Mouse (Mus musculus) embryonic facial prominence, embryonic 10.5 days (tissue): Measurements from ENCODE around the gene Pdss2. TPM values are rescaled to one million over a fixed set of nuclear protein-coding genes. Genes with fewer than 3 reads are reported as not detected.

Source experiments
- DNase-seq: peaks from one replicate; pipeline ENCODE4 v3.0.0-alpha.2; 2017; ENCODE audit warnings: low spot score
- H3K27ac ChIP-seq: fragments of 300-500 bp; sonication (generic); replicated peaks from 2 replicates; pipeline ENCODE4 v1.5.1; 2016; ENCODE audit warnings: mild to moderate bottlenecking
- H3K27me3 ChIP-seq: fragments of 300-500 bp; sonication (generic); replicated peaks from 2 replicates; pipeline ENCODE4 v1.6.1; 2016; ENCODE audit warnings: low read depth, mild to moderate bottlenecking; ENCODE audit not compliant: poor library complexity, severe bottlenecking
- H3K36me3 ChIP-seq: fragments of 300-500 bp; sonication (generic); replicated peaks from 2 replicates; pipeline ENCODE4 v1.6.1; 2016; ENCODE audit warnings: mild to moderate bottlenecking, moderate library complexity
- H3K4me1 ChIP-seq: fragments of 300-500 bp; sonication (generic); 2 replicates; pipeline ENCODE4 v1.6.1; 2016
- H3K4me3 ChIP-seq: fragments of 300-500 bp; sonication (generic); 2 replicates; pipeline ENCODE4 v1.5.1; 2016; ENCODE audit warnings: mild to moderate bottlenecking, moderate library complexity
- H3K9me3 ChIP-seq: fragments of 300-500 bp; sonication (generic); 2 replicates; pipeline ENCODE4 v1.6.1; 2016; ENCODE audit warnings: mild to moderate bottlenecking
- WGBS: fragments of 180-500 bp; shearing (Covaris S2); methylation state at CpG from one replicate; pipeline ENCODE4 v1.1.7; 2016; 5-methylcytosine and 5-hydroxymethylcytosine counted together
- polyA plus RNA-seq: library from polyadenylated mRNA; unstranded; fragments of >200 nt; fragmentation: Nextera tagmentation; extraction: Ambion mirVana; gene quantifications from 2 replicates; pipeline ENCODE4 v1.2.1, GENCODE M21; 2016

The Pdss2 gene
- polyA plus RNA-seq: 15.5 and 15.9 TPM in 2 replicates

GRCm38 (mm10) chr10:43220910-43221625 is at the start of gene Pdss2:
TSS of gene Pdss2 (plus strand) at chr10:43221486.
- no peaks in the 10 kb centered on the region for H3K9me3 ChIP-seq
- peaks cover 7% of the 10 kb centered on the region; the same call in 1 of the 2 replicates for H3K36me3 ChIP-seq
- H3K27me3 ChIP-seq: no peaks in the 10 kb centered on the region
- peaks cover 19% of the 10 kb centered on the region for H3K4me1 ChIP-seq
- peak within 1 kb of the TSS; percentile 95 for H3K4me3 ChIP-seq
- WGBS: under 1% methylated on average over 50 of the region's 50 CpGs
- peak within 1 kb of the TSS; percentile 96 for H3K27ac ChIP-seq
- peak; percentile 94 for DNase-seq

GRCm38 (mm10) chr10:43172066-43172465 is 49.2 kb upstream of the Pdss2 start:
- Histone ChIP-seq H3K27me3 (peaks cover 47% of the 10 kb centered on the region), H3K9me3 (no peaks in the 10 kb centered on the region; the same call in 1 of the 2 replicates), H3K36me3 (no peaks in the 10 kb centered on the region), H3K4me3 (peak overlapping the region; percentile 94), H3K4me1 (peaks cover 57% of the 10 kb centered on the region), H3K27ac (peak overlapping the region; percentile 3; the same call in 1 of the 2 replicates)
- peak; percentile 41 for DNase-seq
- 1% methylated on average over 7 of the region's 7 CpGs for WGBS

- DNase-seq: peak; percentile 18
- Histone ChIP-seq H3K36me3 (no peaks in the 10 kb centered on the region), H3K4me3 (peak overlapping the region; percentile 94), H3K27ac (peak overlapping the region; percentile 93), H3K27me3 (peaks cover 52% of the 10 kb centered on the region), H3K4me1 (peaks cover 57% of the 10 kb centered on the region), H3K9me3 (no peaks in the 10 kb centered on the region)
- WGBS: 2% methylated on average over 8 of the region's 8 CpGs
These were observed 48.7 kb upstream of the Pdss2 start for GRCm38 (mm10) chr10:43172554-43172953.

GRCm38 (mm10) chr10:43173141-43173827 is 48.0 kb upstream of the Pdss2 start:
- no peaks in the 10 kb centered on the region for H3K36me3 ChIP-seq
- peak overlapping the region; percentile 93 for H3K27ac ChIP-seq
- peak; percentile 76 for DNase-seq
- WGBS: under 1% methylated on average over 53 of the region's 53 CpGs
- H3K4me3 ChIP-seq: peak overlapping the region; percentile 94
- H3K4me1 ChIP-seq: peaks cover 57% of the 10 kb centered on the region
- no peaks in the 10 kb centered on the region for H3K9me3 ChIP-seq
- peaks cover 59% of the 10 kb centered on the region for H3K27me3 ChIP-seq

DNA sequence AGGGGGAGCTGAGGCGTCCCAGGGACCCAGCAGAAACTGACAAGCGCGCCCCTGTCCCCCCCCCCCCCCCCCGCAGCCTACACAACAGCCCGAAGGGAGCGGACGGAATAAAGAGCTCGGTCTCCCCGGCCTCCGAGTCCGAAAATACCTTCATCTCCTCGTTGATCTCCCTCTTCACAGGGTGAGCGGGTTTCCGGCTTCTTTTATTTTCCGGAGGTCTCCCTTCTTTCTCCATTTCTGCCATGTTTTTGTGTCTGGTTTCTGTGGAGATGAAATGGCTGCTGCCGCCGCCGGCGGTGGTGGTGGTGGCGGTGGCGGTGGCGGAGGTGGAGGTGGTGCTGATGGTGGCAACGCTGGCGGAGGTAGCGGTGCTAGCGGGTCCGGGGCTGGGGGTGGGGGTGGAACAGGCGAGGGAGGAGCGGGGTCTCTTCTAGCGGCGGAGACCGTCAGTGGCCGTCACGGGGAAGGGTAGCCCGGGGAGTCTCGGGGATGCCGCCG is 47.4 kb upstream of the Pdss2 start:
- H3K4me1 ChIP-seq: peaks cover 56% of the 10 kb centered on the region
- peaks cover 64% of the 10 kb centered on the region for H3K27me3 ChIP-seq
- no peaks in the 10 kb centered on the region for H3K36me3 ChIP-seq
- peak overlapping the region; percentile 94 for H3K4me3 ChIP-seq
- DNase-seq: peak; percentile 76
- H3K27ac ChIP-seq: peak overlapping the region; percentile 93
- 0% methylated on average over 35 of the region's 38 CpGs for WGBS
- H3K9me3 ChIP-seq: no peaks in the 10 kb centered on the region

- H3K9me3 ChIP-seq: no peaks in the 10 kb centered on the region
- H3K4me1 ChIP-seq: peaks cover 49% of the 10 kb centered on the region
- H3K36me3 ChIP-seq: no peaks in the 10 kb centered on the region
- DNase-seq: peak; percentile 85
- H3K27me3 ChIP-seq: peaks cover 68% of the 10 kb centered on the region
- peak within 1 kb of the TSS; percentile 93 for H3K27ac ChIP-seq
- WGBS: under 1% methylated on average over 91 of the region's 91 CpGs
- H3K4me3 ChIP-seq: peak within 1 kb of the TSS; percentile 94
These were observed 46.7 kb upstream of the Pdss2 start, which contains the start of the genes Sobp and 9030612E09Rik for GRCm38 (mm10) chr10:43174326-43175155. TSS of gene Sobp (minus strand) at chr10:43174530. TSS of gene 9030612E09Rik (plus strand) at chr10:43174704.

- H3K27me3 ChIP-seq: peaks cover 70% of the 10 kb centered on the region
- 0% methylated on average over 18 of the region's 18 CpGs for WGBS
- no peaks in the 10 kb centered on the region for H3K36me3 ChIP-seq
- peak; percentile 48 for DNase-seq
- peak overlapping the region; percentile 94 for H3K4me3 ChIP-seq
- peaks cover 47% of the 10 kb centered on the region for H3K4me1 ChIP-seq
- H3K27ac ChIP-seq: peak overlapping the region; percentile 93
- H3K9me3 ChIP-seq: no peaks in the 10 kb centered on the region
These were observed 46.1 kb upstream of the Pdss2 start for GRCm38 (mm10) chr10:43175156-43175601.

- H3K27ac ChIP-seq: no peak overlapping the region
- H3K4me3 ChIP-seq: no peak overlapping the region
- H3K9me3 ChIP-seq: no peaks in the 10 kb centered on the region
- WGBS: 78% methylated on average over 5 of the region's 5 CpGs
- no peak for DNase-seq
- H3K27me3 ChIP-seq: peaks cover 43% of the 10 kb centered on the region
- no peaks in the 10 kb centered on the region for H3K36me3 ChIP-seq
- peaks cover 5% of the 10 kb centered on the region for H3K4me1 ChIP-seq
These were observed 40.9 kb upstream of the Pdss2 start for GRCm38 (mm10) chr10:43180313-43180912.

DNA sequence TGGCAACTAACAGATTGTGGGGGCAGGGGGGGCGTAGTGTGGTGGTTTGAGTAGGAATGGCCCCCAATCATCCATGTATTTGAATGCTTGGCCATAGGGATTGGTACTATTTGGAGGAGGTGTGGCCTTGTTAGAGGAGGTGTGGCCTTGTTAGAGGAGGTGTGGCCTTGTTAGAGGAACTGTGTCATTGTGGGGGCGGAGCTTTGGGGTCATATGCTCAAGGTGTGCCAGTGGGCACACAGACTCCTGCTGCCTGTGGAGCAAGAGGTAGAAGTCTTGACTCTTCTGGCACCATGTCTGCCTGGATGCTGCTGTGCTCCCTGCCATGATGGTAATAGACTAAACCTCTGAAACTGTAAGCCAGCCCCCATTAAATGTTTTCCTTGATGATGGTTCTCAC is 21.1 kb upstream of the Pdss2 start:
- no peak for DNase-seq
- Histone ChIP-seq H3K4me1 (no peaks in the 10 kb centered on the region), H3K27me3 (no peaks in the 10 kb centered on the region), H3K4me3 (no peak overlapping the region), H3K9me3 (no peaks in the 10 kb centered on the region), H3K36me3 (no peaks in the 10 kb centered on the region), H3K27ac (no peak overlapping the region)
- WGBS: 93% methylated on average over 2 of the region's 2 CpGs

- Histone ChIP-seq H3K4me1 (no peaks in the 10 kb centered on the region), H3K27me3 (no peaks in the 10 kb centered on the region), H3K27ac (no peak overlapping the region), H3K4me3 (no peak overlapping the region), H3K36me3 (no peaks in the 10 kb centered on the region), H3K9me3 (no peaks in the 10 kb centered on the region)
- 78% methylated on average over 3 of the region's 3 CpGs for WGBS
- no peak for DNase-seq
These were observed 17.4 kb upstream of the Pdss2 start for GRCm38 (mm10) chr10:43203865-43204264.

DNA sequence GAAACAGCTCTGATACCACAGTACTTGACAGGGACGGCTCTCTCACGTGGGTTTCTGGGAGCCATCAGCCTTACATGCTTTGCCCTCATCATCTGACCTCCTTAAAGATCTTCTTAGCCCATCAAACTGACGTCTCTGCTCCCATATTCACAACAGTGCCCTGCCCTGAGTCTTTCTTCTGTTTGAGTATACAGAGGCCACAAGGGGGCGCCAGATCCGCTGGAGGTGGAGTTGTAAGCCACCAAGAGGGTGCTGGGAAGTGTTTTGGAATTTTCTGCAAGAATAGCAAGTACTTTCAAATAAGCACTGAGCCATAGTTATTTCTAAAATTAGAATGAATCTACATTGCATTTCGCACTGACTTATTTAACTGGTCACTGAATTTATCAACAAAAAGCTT is 9.4 kb upstream of the Pdss2 start:
- Histone ChIP-seq H3K27ac (no peak overlapping the region), H3K36me3 (no peaks in the 10 kb centered on the region), H3K4me1 (no peaks in the 10 kb centered on the region), H3K27me3 (no peaks in the 10 kb centered on the region), H3K4me3 (no peak overlapping the region), H3K9me3 (peaks cover 4% of the 10 kb centered on the region; the same call in 1 of the 2 replicates)
- WGBS: 31% methylated on average over 6 of the region's 6 CpGs
- peak; percentile 56 for DNase-seq
